Mouse (Mus musculus) liver, postnatal 0 days (tissue): ENCODE measurements around the gene Ate1. TPM values are rescaled to one million over a fixed set of nuclear protein-coding genes. Genes with fewer than 3 reads are reported as not detected.
"Not testable (repeated sequence)": the region's sequence is repeated elsewhere in the genome, so short reads cannot be mapped to it uniquely, and the experiment has no call there.

ENCODE experiments used
- ATAC-seq: fragments of 200-750 bp; cut with Nextera tagmentation; 2 replicates; pipeline ENCODE4 v1.8.0; 2017; ENCODE audit warnings: mild to moderate bottlenecking, moderate library complexity
- DNase-seq: peaks from one replicate; pipeline ENCODE4 v3.0.0-alpha.2; 2016
- H3K27ac ChIP-seq: fragments of 300-500 bp; sonication (generic); 2 replicates; pipeline ENCODE4 v1.5.1; 2014; ENCODE audit warnings: antibody characterized with exemption, moderate library complexity, mild to moderate bottlenecking, low read depth
- H3K27me3 ChIP-seq: fragments of 300-500 bp; sonication (generic); 2 replicates; pipeline ENCODE4 v1.6.1; 2014; ENCODE audit warnings: low read length, control low read depth, mixed read lengths; ENCODE audit not compliant: insufficient read depth
- H3K36me3 ChIP-seq: fragments of 300-500 bp; sonication (generic); replicated peaks from 2 replicates; pipeline ENCODE4 v1.6.1; 2014; ENCODE audit warnings: mild to moderate bottlenecking, control low read depth, low read length, moderate library complexity, mixed read lengths; ENCODE audit not compliant: insufficient read depth
- H3K4me1 ChIP-seq: fragments of 300-500 bp; sonication (generic); 2 replicates; pipeline ENCODE4 v1.6.1; 2014; ENCODE audit warnings: antibody characterized with exemption, mild to moderate bottlenecking, control low read depth; ENCODE audit not compliant: insufficient read depth
- H3K4me2 ChIP-seq: fragments of 300-500 bp; sonication (generic); 2 replicates; pipeline ENCODE4 v1.6.1; 2014; ENCODE audit warnings: low read depth, mild to moderate bottlenecking, low read length, moderate library complexity, mixed read lengths
- H3K4me3 ChIP-seq: fragments of 300-500 bp; sonication (generic); 2 replicates; pipeline ENCODE4 v1.5.1; 2014; ENCODE audit warnings: low read depth, low read length
- H3K9ac ChIP-seq: fragments of 300-500 bp; sonication (generic); replicated peaks from 2 replicates; pipeline ENCODE4 v1.6.1; 2014; ENCODE audit warnings: mild to moderate bottlenecking, moderate library complexity
- H3K9me3 ChIP-seq: fragments of 300-500 bp; sonication (generic); 2 replicates; pipeline ENCODE4 v1.6.1; 2016; ENCODE audit warnings: mild to moderate bottlenecking, control low read depth, low read length, mixed read lengths
- CTCF ChIP-seq: sonication (generic); IDR thresholded peaks from 2 replicates; pipeline ENCODE4 v1.5.1; 2016; ENCODE audit warnings: antibody characterized with exemption, low read depth
- EP300 ChIP-seq: IDR thresholded peaks from 2 replicates; pipeline ENCODE4 v1.6.1; 2016; ENCODE audit warnings: antibody characterized with exemption, low read depth, mild to moderate bottlenecking
- WGBS: fragments of 180-500 bp; shearing (Covaris S2); extraction: QIAGEN DNeasy Blood & Tissue Kit; methylation state at CpG from one replicate; pipeline ENCODE4 v1.1.7; 2014; ENCODE audit not compliant: insufficient replicate concordance; 5-methylcytosine and 5-hydroxymethylcytosine counted together
- polyA plus RNA-seq: library from polyadenylated mRNA; unstranded; fragments of >200 nt; fragmentation: Nextera tagmentation; extraction: Ambion mirVana; gene quantifications from 2 replicates; pipeline ENCODE4 v1.2.1, GENCODE M21; 2015

Gene Ate1
- polyA plus RNA-seq, 1 experiment from 2014 or later, result 25.1 TPM

DNA sequence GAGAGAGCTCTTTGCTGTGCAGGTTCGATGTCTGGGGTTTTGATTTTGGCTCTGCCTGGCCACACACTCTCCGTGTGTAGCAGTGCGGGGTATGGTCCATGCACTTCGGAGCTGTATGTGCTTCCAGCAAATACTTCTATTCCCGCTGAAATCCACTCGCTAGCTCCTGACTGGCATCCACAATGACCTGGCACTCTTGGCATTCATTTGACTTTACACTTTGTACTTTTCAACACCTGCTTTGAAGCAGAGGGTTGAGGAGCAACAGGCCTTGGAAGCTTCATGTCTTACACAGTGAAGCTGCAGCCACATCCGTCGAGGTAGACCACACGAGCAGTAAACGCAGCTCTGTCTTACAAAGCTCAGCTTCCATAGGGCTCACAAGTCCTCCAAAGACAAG lies 112.5 kb downstream of the Ate1 start:
- H3K27me3 ChIP-seq, result no peaks in the 10 kb centered on the region
- H3K4me1 ChIP-seq, result no peaks in the 10 kb centered on the region
- H3K27ac ChIP-seq, result no peak overlapping the region
- no peak overlapping the region for H3K9ac ChIP-seq
- TF ChIP-seq EP300 (no peak), CTCF (no peak)
- no peak for DNase-seq
- ATAC-seq, result no peak
- no peak overlapping the region for H3K4me2 ChIP-seq
- H3K4me3 ChIP-seq, result no peak overlapping the region
- 78% methylated on average over 10 of the region's 10 CpGs for WGBS
- H3K9me3 ChIP-seq, result no peaks in the 10 kb centered on the region
- no peaks in the 10 kb centered on the region; the same call in 1 of the 2 replicates for H3K36me3 ChIP-seq

DNA sequence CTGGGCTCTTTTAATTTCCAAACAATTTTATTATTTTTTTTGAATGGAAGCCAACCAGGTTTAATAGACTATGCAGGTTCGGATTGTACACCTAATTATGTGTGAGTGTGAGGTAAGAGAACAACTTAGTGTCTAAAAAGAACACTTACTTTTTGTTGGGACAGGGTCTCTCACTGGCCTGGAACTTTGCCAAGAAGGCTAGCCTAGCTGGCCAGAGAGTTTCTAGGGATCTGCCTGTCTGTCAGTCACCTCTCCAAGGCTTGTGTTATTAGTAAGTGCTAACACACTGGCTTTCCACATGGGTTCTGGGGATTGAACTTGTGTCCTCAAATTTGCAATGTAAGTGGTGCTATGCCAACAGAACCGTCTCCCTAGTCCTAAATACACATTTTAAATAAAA lies 116.8 kb downstream of the Ate1 start:
- Histone ChIP-seq H3K36me3 (peaks cover 5% of the 10 kb centered on the region; the same call in 1 of the 2 replicates), H3K4me2 (no peak overlapping the region), H3K27me3 (no peaks in the 10 kb centered on the region), H3K4me1 (no peaks in the 10 kb centered on the region), H3K4me3 (no peak overlapping the region), H3K9me3 (no peaks in the 10 kb centered on the region), H3K27ac (no peak overlapping the region), H3K9ac (no peak overlapping the region)
- ATAC-seq (no peak), DNase-seq (no peak)
- no peak for TF ChIP-seq CTCF
- no peak for TF ChIP-seq EP300
- WGBS, result 77% methylated on average over 2 of the region's 2 CpGs

DNA sequence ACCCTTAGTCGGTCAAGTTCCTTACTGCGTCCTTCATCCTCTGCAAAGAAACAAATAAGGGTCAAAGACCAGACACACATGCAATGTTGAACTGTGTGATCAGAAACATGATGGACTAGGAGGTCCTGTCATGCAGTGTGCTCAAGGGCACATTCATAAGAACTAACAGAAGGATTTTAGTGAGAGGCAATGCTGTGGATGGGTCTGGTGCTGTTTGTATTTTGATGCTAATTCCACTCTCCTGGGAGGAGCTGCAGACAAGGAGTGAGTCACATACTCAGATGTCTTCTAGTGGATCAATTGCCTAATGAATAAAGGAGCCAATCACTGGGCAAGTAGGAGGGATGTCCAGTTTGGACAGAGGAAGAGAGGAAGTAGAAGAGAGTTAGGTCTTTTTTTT lies 125.5 kb downstream of the Ate1 start:
- TF ChIP-seq CTCF, result no peak
- no peak for TF ChIP-seq EP300
- WGBS, result 87% methylated on average over 2 of the region's 2 CpGs
- Histone ChIP-seq H3K9ac (no peak overlapping the region), H3K4me1 (no peaks in the 10 kb centered on the region), H3K36me3 (peaks cover 6% of the 10 kb centered on the region; the same call in 1 of the 2 replicates), H3K4me2 (no peak overlapping the region), H3K27me3 (no peaks in the 10 kb centered on the region), H3K27ac (no peak overlapping the region), H3K4me3 (no peak overlapping the region), H3K9me3 (no peaks in the 10 kb centered on the region)
- ATAC-seq (no peak), DNase-seq (no peak)

DNA sequence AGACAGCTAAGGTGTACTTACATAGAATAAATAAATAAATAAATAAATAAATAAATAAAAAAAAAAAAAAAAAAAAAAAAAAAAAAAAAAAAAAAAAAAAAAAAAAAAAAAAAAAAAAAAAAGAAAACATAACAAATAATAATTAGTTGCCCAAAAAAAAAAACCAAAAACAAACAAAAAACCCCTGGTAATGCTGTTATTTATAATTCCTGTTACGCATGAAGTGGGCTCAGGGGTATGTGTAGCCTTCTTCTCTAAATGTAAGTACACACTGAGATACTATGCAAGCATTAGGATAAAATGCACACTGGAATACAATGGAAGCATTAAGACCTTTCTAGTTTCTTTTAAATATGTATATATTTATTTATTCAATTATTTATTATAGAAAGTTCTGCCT lies 130.1 kb downstream of the Ate1 start:
- H3K4me2 ChIP-seq, DNase-seq: not testable (repeated sequence)
- 97% methylated on average over 1 of the region's 1 CpGs for WGBS

DNA sequence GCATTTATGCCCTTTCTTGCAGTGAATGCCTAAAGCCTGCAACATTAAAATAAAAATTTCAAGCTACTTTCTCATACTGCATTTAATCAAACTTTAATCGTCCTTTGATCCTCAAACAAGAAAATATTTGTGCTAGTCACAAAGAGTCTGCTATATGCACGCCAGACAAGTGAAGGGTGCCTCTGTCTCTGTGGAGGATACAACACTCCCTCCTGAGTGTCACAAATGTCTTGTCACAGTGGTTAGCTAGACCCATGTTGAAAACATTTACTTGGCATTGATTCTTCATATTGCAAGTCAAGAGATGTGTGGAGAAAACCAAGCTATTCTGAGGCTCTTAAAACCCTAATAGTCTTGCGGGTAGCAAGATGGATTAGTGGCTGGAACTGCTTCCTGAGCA lies 133.9 kb downstream of the Ate1 start:
- H3K4me2 ChIP-seq, result no peak overlapping the region
- 78% methylated on average over 3 of the region's 3 CpGs for WGBS
- H3K27ac ChIP-seq, result no peak overlapping the region
- H3K36me3 ChIP-seq, result no peaks in the 10 kb centered on the region
- no peaks in the 10 kb centered on the region for H3K9me3 ChIP-seq
- H3K4me1 ChIP-seq, result no peaks in the 10 kb centered on the region
- H3K27me3 ChIP-seq, result no peaks in the 10 kb centered on the region
- ATAC-seq (no peak), DNase-seq (no peak)
- H3K4me3 ChIP-seq, result no peak overlapping the region
- TF ChIP-seq CTCF, result no peak
- no peak for TF ChIP-seq EP300
- no peak overlapping the region for H3K9ac ChIP-seq

More for the DNA sequence above, 130.1 kb downstream of the Ate1 start:
- not testable (repeated sequence) for H3K9me3 ChIP-seq, ATAC-seq, H3K4me3 ChIP-seq, H3K9ac ChIP-seq, H3K4me1 ChIP-seq, H3K27me3 ChIP-seq, H3K27ac ChIP-seq, H3K36me3 ChIP-seq

DNA sequence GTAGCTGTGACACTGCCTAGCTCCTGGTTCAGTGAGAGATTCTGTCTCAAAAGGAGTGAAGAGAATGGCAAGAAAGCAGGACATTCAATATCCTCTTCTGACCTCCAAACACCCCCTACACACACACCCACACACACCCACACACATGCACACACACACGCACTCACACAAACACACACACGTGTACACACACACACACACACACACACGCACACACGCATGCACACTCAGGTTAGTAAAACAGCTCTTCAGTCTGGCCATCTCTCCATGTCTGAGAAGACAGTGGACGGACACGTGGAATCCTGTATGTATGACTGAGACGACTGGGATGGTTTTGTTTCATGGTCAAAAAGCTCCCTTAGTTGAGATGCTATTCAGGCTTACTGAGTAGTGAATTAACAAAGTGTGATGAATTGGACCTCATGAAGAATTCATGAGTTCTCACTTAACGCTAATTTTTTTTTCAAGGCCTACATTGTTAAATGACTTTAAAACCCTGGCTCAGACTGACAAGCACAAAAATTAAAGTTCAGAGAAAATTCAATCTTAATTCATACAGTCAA lies 134.4 kb downstream of the Ate1 start:
- WGBS, result 91% methylated on average over 8 of the region's 8 CpGs
- Histone ChIP-seq H3K27me3 (no peaks in the 10 kb centered on the region), H3K4me1 (no peaks in the 10 kb centered on the region), H3K9ac (no peak overlapping the region), H3K27ac (no peak overlapping the region), H3K4me3 (no peak overlapping the region), H3K9me3 (no peaks in the 10 kb centered on the region), H3K36me3 (no peaks in the 10 kb centered on the region), H3K4me2 (no peak overlapping the region)
- no peak for DNase-seq
- TF ChIP-seq CTCF (no peak), EP300 (no peak)
- ATAC-seq, result no peak

- H3K4me3 ChIP-seq, result no peak overlapping the region
- DNase-seq, result no peak
- no peaks in the 10 kb centered on the region for H3K36me3 ChIP-seq
- H3K9me3 ChIP-seq, result no peaks in the 10 kb centered on the region
- H3K27ac ChIP-seq, result no peak overlapping the region
- H3K27me3 ChIP-seq, result no peaks in the 10 kb centered on the region
- H3K4me1 ChIP-seq, result no peaks in the 10 kb centered on the region
- 88% methylated on average over 13 of the region's 13 CpGs for WGBS
- no peak overlapping the region for H3K4me2 ChIP-seq
- no peak for ATAC-seq
- TF ChIP-seq EP300 (no peak), CTCF (no peak)
- H3K9ac ChIP-seq, result no peak overlapping the region
Measured at GRCm38 (mm10) chr7:130382126-130382525, 138.0 kb downstream of the Ate1 start.
